Comparison of ENCODE assay signal across 8 mouse cellular contexts in the genomic region with DNA sequence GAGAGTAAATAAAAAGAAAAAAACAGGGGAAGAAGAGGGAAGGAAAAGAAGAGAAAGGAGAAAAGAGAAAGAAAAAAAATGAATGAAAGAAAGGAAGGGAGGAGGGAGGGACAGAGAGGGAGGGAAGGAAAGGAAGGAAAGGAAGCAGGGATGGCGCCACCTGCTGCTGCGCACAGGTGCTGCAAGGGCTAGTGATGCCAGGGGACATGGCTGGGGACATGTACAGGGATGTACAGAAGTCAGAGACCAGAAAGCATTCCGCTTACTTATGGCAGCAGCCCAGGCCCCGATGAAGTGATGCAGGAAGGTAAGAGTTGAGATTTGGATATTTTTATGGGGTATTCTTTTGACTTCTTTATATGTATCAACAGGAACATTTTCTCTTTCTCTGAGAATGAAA. TPM values are rescaled to one million over a fixed set of nuclear protein-coding genes. Genes with fewer than 3 reads are reported as not detected.
A peak's percentile ranks its signal among the peaks of the same experiment; 100 is the strongest.
DNase-seq lines count a peak whose midpoint lies in the region; ATAC-seq and TF ChIP-seq lines count a peak whose summit lies in the region.

No protein-coding gene starts in this region.

- peak; percentile 82 for TF ChIP-seq CTCF in spleen, adult 2 months (IDR thresholded peaks at IDR 0.05; ENCODE audit: extremely low read depth, insufficient read depth, insufficient read length, insufficient replicate concordance)

- no peak overlapping the region for H3K4me3 ChIP-seq in spleen, adult 2 months (ENCODE audit: extremely low read depth, insufficient read depth, insufficient read length)

- H3K27me3 ChIP-seq in spleen, adult 2 months (ENCODE audit: control insufficient read depth, insufficient read depth, low read length) = no peaks in the 10 kb centered on the region

- peak; percentile 7 to 17 for DNase-seq in cerebellum, postnatal 36 days
- DNase-seq in cerebellum, adult 9-10 months = no peak
- peak in 1 of 2 experiments; percentile 19 for DNase-seq in spleen, adult 2 months (ENCODE audit: low read depth in 1 of 2, low spot score in 2 of 2)
- no peak for DNase-seq in spleen, adult 12 weeks (ENCODE audit: low spot score)
- peak; percentile 43 for DNase-seq in naive thymus-derived CD4-positive, alpha-beta T cell, adult 2 months (ENCODE audit: low read depth)
- DNase-seq in urinary bladder, postnatal 36 days (ENCODE audit: low spot score in 2 of 2) = no peak
- no peak for DNase-seq in neural tube, embryonic 10.5 days (ENCODE audit: extremely low spot score, low spot score)

- H3K27ac ChIP-seq in spleen, adult 2 months (ENCODE audit: insufficient read depth, low read length) = no peak overlapping the region

- TF ChIP-seq POLR2A in spleen, adult 2 months (IDR thresholded peaks at IDR 0.05; ENCODE audit: low read depth, low read length) = no peak

- 83% methylated on average over 4 of the region's 4 CpGs for WGBS in spleen, adult 2 months

- H3K36me3 ChIP-seq in spleen, adult 2 months (ENCODE audit: control insufficient read depth, insufficient read depth, low read length) = no peaks in the 10 kb centered on the region

- no peaks in the 10 kb centered on the region for H3K4me1 ChIP-seq in spleen, adult 2 months (ENCODE audit: control insufficient read depth, insufficient read depth, insufficient read length)

- ATAC-seq in hematopoietic stem cell, adult 5-6 weeks (replicated peaks in 1 of 2; ENCODE audit: insufficient read depth in 1 of 2, low FRiP score in 2 of 2, low TSS enrichment in 1 of 2, low read depth in 1 of 2, poor library complexity in 2 of 2, severe bottlenecking in 2 of 2) = peak; percentile 43 to 66; a peak in 2 of 4 replicates

RNA-seq across cellular contexts. Expression of a gene that starts 33.4 kb away (rescaled TPM):
- 8.1 and 18.4 TPM in 2 replicates for polyA plus RNA-seq in spleen, adult 2 months (2012; rRNA removed)
- total RNA-seq in hematopoietic stem cell, adult 5-6 weeks (2017) = 25.7 and 26.4 TPM in 2 replicates

Comparison
In these comparisons a context has a peak if more than half of its experiments do, and no peak if none do; other contexts are left out.
1. DNase-seq: peak in cerebellum, postnatal 36 days (2 of 2) and naive thymus-derived CD4-positive, alpha-beta T cell, adult 2 months (single experiment); none in cerebellum, adult 9-10 months (single experiment), spleen, adult 12 weeks (single experiment), urinary bladder, postnatal 36 days (0 of 2) and neural tube, embryonic 10.5 days (single experiment).